Mouse (Mus musculus) small intestine, adult 2 months (tissue): Measurements from ENCODE around the gene Mosmo.

ENCODE experiments used
- CTCF ChIP-seq: fragments of 200-500 bp; IDR thresholded peaks from 2 replicates; pipeline ENCODE4 v1.5.1; 2012; ENCODE audit warnings: low read depth, mild to moderate bottlenecking, control low read depth, inconsistent platforms, low read length, moderate library complexity, mixed read lengths; ENCODE audit not compliant: insufficient replicate concordance, insufficient read length; ENCODE audit errors: extremely low read depth
- POLR2A ChIP-seq: fragments of 200-500 bp; IDR thresholded peaks from 2 replicates; pipeline ENCODE4 v1.6.1; 2012; ENCODE audit warnings: low read depth, mild to moderate bottlenecking, control low read depth, inconsistent platforms, low read length, moderate library complexity

- TF ChIP-seq CTCF: peak; percentile 98
- no peak for TF ChIP-seq POLR2A
These were observed 7.1 kb upstream of the Mosmo start, which contains the start of gene Pdzd9 for GRCm38 (mm10) chr7:120670153-120670875.
